Mouse (Mus musculus): ENCODE results near the gene 1700008O03Rik. TPM values are rescaled to one million over a fixed set of nuclear protein-coding genes. Genes with fewer than 3 reads are reported as not detected.

Gene 1700008O03Rik
- polyA plus RNA-seq, 1 experiment from 2014 or later, result 1.0 TPM

DNA sequence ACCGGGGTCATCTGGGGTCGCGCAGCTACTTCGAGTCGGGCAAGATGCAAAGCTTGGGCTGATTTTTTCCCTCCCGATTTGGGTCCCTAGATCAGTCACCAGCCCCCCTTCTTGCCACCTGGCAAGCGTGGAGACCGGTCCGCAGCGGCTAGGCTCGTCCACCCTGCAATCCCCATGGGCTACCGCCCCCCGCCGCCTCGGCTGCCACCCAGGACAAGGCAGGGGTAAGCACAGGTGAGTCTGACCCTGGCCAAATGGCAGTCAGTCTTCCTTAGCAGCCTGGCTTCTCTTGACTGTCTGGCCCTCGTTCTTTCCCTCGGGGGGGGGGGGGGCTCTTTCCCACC is 932 bp downstream of the 1700008O03Rik start:
- peak overlapping the region; percentile 87 for H3K4me2 ChIP-seq
- no peaks in the 10 kb centered on the region for H3K9me3 ChIP-seq (replicated peaks; ENCODE audit: control insufficient read depth, low read length)
- no peak overlapping the region for H3K27ac ChIP-seq (ENCODE audit: low read depth, low read length)
- 0 out of 2 replicates have a peak, but pooled peaks cover 5% of the 10 kb centered on the region for H3K4me1 ChIP-seq (ENCODE audit: control insufficient read depth, insufficient read depth, low read length)
- H3K9ac ChIP-seq (ENCODE audit: low read depth, low read length), result peak overlapping the region; percentile 65
- WGBS (ENCODE audit: insufficient replicate concordance), result 1% methylated on average over 16 of the region's 17 CpGs
- H3K36me3 ChIP-seq (ENCODE audit: control insufficient read depth, insufficient read depth, low read length), result no peaks in the 10 kb centered on the region
- H3K27me3 ChIP-seq (ENCODE audit: control insufficient read depth, insufficient read depth, low read length), result peaks cover 37% of the 10 kb centered on the region
- ATAC-seq (replicated peaks; ENCODE audit: insufficient number of reproducible peaks, low FRiP score, low TSS enrichment), result peak; percentile 68; the same call in 1 of the 2 replicates
- peak overlapping the region; percentile 48 for H3K4me3 ChIP-seq (ENCODE audit: low read depth, low read length)

- H3K27ac ChIP-seq (ENCODE audit: low read depth, low read length), result no peak within 1 kb of the TSS
- 0 out of 2 replicates have a peak, but pooled peaks have one; percentile 63 for ATAC-seq (replicated peaks; ENCODE audit: insufficient number of reproducible peaks, low FRiP score, low TSS enrichment)
- H3K9ac ChIP-seq (ENCODE audit: low read depth, low read length), result peak within 1 kb of the TSS; percentile 65
- no peaks in the 10 kb centered on the region for H3K36me3 ChIP-seq (ENCODE audit: control insufficient read depth, insufficient read depth, low read length)
- H3K4me2 ChIP-seq, result peak within 1 kb of the TSS; percentile 87
- 3% methylated on average over 30 of the region's 33 CpGs for WGBS (ENCODE audit: insufficient replicate concordance)
- H3K9me3 ChIP-seq (replicated peaks; ENCODE audit: control insufficient read depth, low read length), result no peaks in the 10 kb centered on the region
- 0 out of 2 replicates have a peak, but pooled peaks cover 5% of the 10 kb centered on the region for H3K4me1 ChIP-seq (ENCODE audit: control insufficient read depth, insufficient read depth, low read length)
- H3K4me3 ChIP-seq (ENCODE audit: low read depth, low read length), result peak within 1 kb of the TSS; percentile 48
- H3K27me3 ChIP-seq (ENCODE audit: control insufficient read depth, insufficient read depth, low read length), result peaks cover 35% of the 10 kb centered on the region
Measured at GRCm38 (mm10) chr7:44383980-44384715, 1.5 kb downstream of the 1700008O03Rik start, which contains the start of gene Syt3. Syt3 (plus strand) TSS chr7:44384102.

DNA sequence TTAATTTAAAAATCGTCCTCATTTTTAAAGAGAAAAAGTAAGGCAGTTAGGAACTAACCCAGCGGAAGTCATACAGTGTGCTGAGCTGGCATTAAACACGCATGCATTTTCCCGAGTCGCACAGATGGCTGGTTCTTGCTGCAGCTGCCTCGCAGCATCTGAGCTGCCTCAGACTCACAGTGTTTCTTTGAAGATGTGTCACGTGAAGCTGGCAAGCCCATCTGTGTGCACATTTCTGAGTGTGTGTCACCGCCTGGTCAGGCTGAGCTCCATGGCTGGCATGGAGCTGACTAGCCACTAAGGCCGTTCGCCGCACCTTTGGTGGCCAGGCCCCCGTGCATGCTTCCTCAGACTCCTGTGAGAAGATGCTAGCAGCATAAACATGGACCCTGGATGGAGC is 3.1 kb downstream of the 1700008O03Rik start:
- ATAC-seq (replicated peaks; ENCODE audit: insufficient number of reproducible peaks, low FRiP score, low TSS enrichment), result no peak
- no peak overlapping the region for H3K4me2 ChIP-seq
- H3K27ac ChIP-seq (ENCODE audit: low read depth, low read length), result no peak overlapping the region
- no peak overlapping the region for H3K9ac ChIP-seq (ENCODE audit: low read depth, low read length)
- no peak overlapping the region for H3K4me3 ChIP-seq (ENCODE audit: low read depth, low read length)
- H3K36me3 ChIP-seq (ENCODE audit: control insufficient read depth, insufficient read depth, low read length), result no peaks in the 10 kb centered on the region
- 0 out of 2 replicates have a peak, but pooled peaks cover 5% of the 10 kb centered on the region for H3K4me1 ChIP-seq (ENCODE audit: control insufficient read depth, insufficient read depth, low read length)
- no peaks in the 10 kb centered on the region for H3K9me3 ChIP-seq (replicated peaks; ENCODE audit: control insufficient read depth, low read length)
- 76% methylated on average over 12 of the region's 12 CpGs for WGBS (ENCODE audit: insufficient replicate concordance)
- peaks cover 35% of the 10 kb centered on the region for H3K27me3 ChIP-seq (ENCODE audit: control insufficient read depth, insufficient read depth, low read length)

DNA sequence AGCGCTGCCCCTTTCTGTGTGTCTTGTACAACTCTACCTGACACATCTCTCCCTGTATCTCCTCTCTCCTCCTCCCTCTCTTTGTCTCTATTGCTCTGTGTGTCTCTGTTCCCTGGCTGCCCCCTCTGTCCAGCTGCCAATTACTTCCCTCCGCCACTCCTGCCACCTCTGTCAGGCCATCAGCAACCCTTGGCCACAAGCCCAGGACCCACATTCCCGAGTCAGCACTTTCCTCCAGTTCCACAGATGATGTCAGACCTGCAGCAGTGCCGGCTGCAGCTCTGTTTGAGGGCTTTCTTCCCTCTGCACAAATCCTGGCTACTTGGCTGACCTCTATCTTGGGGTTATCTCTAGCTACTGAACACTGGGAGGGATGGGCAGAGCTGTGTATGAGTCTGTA is 7.3 kb downstream of the 1700008O03Rik start:
- no peak overlapping the region for H3K27ac ChIP-seq (ENCODE audit: low read depth, low read length)
- 30% methylated on average over 4 of the region's 4 CpGs for WGBS (ENCODE audit: insufficient replicate concordance)
- ATAC-seq (replicated peaks; ENCODE audit: insufficient number of reproducible peaks, low FRiP score, low TSS enrichment), result no peak; the same call in 1 of the 2 replicates

GRCm38 (mm10) chr7:44375793-44376192 is 9.8 kb downstream of the 1700008O03Rik start:
- H3K4me1 ChIP-seq (ENCODE audit: control insufficient read depth, insufficient read depth, low read length), result peaks cover 7% of the 10 kb centered on the region; the same call in 1 of the 2 replicates
- H3K9ac ChIP-seq (ENCODE audit: low read depth, low read length), result no peak overlapping the region
- no peaks in the 10 kb centered on the region for H3K36me3 ChIP-seq (ENCODE audit: control insufficient read depth, insufficient read depth, low read length)
- WGBS (ENCODE audit: insufficient replicate concordance), result 57% methylated on average over 3 of the region's 3 CpGs
- no peaks in the 10 kb centered on the region for H3K9me3 ChIP-seq (replicated peaks; ENCODE audit: control insufficient read depth, low read length)
- no peak overlapping the region for H3K4me3 ChIP-seq (ENCODE audit: low read depth, low read length)
- H3K4me2 ChIP-seq, result no peak overlapping the region
- H3K27me3 ChIP-seq (ENCODE audit: control insufficient read depth, insufficient read depth, low read length), result no peaks in the 10 kb centered on the region
- no peak overlapping the region for H3K27ac ChIP-seq (ENCODE audit: low read depth, low read length)
- ATAC-seq (replicated peaks; ENCODE audit: insufficient number of reproducible peaks, low FRiP score, low TSS enrichment), result no peak

More for the DNA sequence above, 7.3 kb downstream of the 1700008O03Rik start:
- Histone ChIP-seq H3K4me2 (no peak overlapping the region), H3K9ac (ENCODE audit: low read depth, low read length) (no peak overlapping the region), H3K27me3 (ENCODE audit: control insufficient read depth, insufficient read depth, low read length) (peaks cover 8% of the 10 kb centered on the region), H3K36me3 (ENCODE audit: control insufficient read depth, insufficient read depth, low read length) (no peaks in the 10 kb centered on the region), H3K4me3 (ENCODE audit: low read depth, low read length) (no peak overlapping the region), H3K4me1 (ENCODE audit: control insufficient read depth, insufficient read depth, low read length) (peaks cover 7% of the 10 kb centered on the region; the same call in 1 of the 2 replicates), H3K9me3 (replicated peaks; ENCODE audit: control insufficient read depth, low read length) (no peaks in the 10 kb centered on the region)

DNA sequence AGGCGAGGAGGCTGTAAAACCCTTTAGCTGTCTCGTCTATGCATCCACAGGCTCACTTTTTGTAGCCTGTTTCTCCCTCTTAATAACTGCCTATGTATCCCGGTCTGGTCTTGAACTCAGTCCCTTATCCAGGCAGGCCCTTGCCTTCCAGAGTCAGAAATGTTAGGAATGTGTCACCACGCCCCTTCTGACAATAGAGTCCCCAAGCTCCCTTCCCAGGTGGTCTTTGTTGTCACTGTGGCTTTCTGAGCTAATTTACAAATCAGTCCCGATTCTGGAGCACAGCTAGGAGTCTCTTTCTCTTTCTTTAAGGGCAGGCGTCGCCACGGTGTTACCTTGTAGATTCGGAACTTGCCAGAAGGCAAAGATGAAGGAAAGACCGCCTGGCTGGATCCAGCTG is 10.4 kb downstream of the 1700008O03Rik start:
- no peak overlapping the region for H3K27ac ChIP-seq (ENCODE audit: low read depth, low read length)
- H3K4me1 ChIP-seq (ENCODE audit: control insufficient read depth, insufficient read depth, low read length), result peaks cover 7% of the 10 kb centered on the region; the same call in 1 of the 2 replicates
- 10% methylated on average over 10 of the region's 10 CpGs for WGBS (ENCODE audit: insufficient replicate concordance)
- H3K4me2 ChIP-seq, result peak overlapping the region; percentile 76
- ATAC-seq (replicated peaks; ENCODE audit: insufficient number of reproducible peaks, low FRiP score, low TSS enrichment), result no peak
- H3K36me3 ChIP-seq (ENCODE audit: control insufficient read depth, insufficient read depth, low read length), result no peaks in the 10 kb centered on the region
- peak overlapping the region; percentile 55; the same call in 1 of the 2 replicates for H3K4me3 ChIP-seq (ENCODE audit: low read depth, low read length)
- no peak overlapping the region for H3K9ac ChIP-seq (ENCODE audit: low read depth, low read length)
- no peaks in the 10 kb centered on the region for H3K9me3 ChIP-seq (replicated peaks; ENCODE audit: control insufficient read depth, low read length)
- H3K27me3 ChIP-seq (ENCODE audit: control insufficient read depth, insufficient read depth, low read length), result no peaks in the 10 kb centered on the region

DNA sequence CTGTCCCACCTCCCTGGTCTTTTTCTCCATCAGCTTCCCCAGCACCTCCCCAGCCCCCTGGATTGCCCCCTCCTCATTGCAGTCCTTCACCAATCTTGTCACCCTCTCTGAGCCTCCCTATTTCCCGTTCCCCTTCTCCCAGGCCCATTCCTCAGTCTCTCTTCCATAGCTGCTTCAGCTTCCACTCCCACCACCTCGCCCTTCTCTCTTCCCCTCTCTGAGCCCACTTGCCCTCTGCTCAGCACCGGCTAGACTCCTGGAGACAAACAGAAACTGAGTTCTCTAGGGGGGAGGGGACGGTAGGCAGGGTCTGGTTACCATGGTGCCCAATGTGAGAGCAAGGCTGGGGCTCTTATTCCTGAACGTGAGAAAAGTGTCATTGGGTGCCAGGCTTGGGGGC is 10.9 kb downstream of the 1700008O03Rik start:
- no peaks in the 10 kb centered on the region for H3K27me3 ChIP-seq (ENCODE audit: control insufficient read depth, insufficient read depth, low read length)
- H3K36me3 ChIP-seq (ENCODE audit: control insufficient read depth, insufficient read depth, low read length), result no peaks in the 10 kb centered on the region
- H3K27ac ChIP-seq (ENCODE audit: low read depth, low read length), result no peak overlapping the region
- H3K4me2 ChIP-seq, result peak overlapping the region; percentile 76
- no peak for ATAC-seq (replicated peaks; ENCODE audit: insufficient number of reproducible peaks, low FRiP score, low TSS enrichment)
- H3K4me3 ChIP-seq (ENCODE audit: low read depth, low read length), result peak overlapping the region; percentile 55
- 6% methylated on average over 5 of the region's 5 CpGs for WGBS (ENCODE audit: insufficient replicate concordance)
- peaks cover 7% of the 10 kb centered on the region; the same call in 1 of the 2 replicates for H3K4me1 ChIP-seq (ENCODE audit: control insufficient read depth, insufficient read depth, low read length)
- peak overlapping the region; percentile 73 for H3K9ac ChIP-seq (ENCODE audit: low read depth, low read length)
- H3K9me3 ChIP-seq (replicated peaks; ENCODE audit: control insufficient read depth, low read length), result no peaks in the 10 kb centered on the region

- H3K4me1 ChIP-seq (ENCODE audit: control insufficient read depth, insufficient read depth, low read length), result peaks cover 7% of the 10 kb centered on the region; the same call in 1 of the 2 replicates
- peak overlapping the region; percentile 73 for H3K9ac ChIP-seq (ENCODE audit: low read depth, low read length)
- H3K36me3 ChIP-seq (ENCODE audit: control insufficient read depth, insufficient read depth, low read length), result no peaks in the 10 kb centered on the region
- no peaks in the 10 kb centered on the region for H3K27me3 ChIP-seq (ENCODE audit: control insufficient read depth, insufficient read depth, low read length)
- no peaks in the 10 kb centered on the region for H3K9me3 ChIP-seq (replicated peaks; ENCODE audit: control insufficient read depth, low read length)
- peak overlapping the region; percentile 46; the same call in 1 of the 2 replicates for H3K27ac ChIP-seq (ENCODE audit: low read depth, low read length)
- 1% methylated on average over 19 of the region's 19 CpGs for WGBS (ENCODE audit: insufficient replicate concordance)
- peak overlapping the region; percentile 55 for H3K4me3 ChIP-seq (ENCODE audit: low read depth, low read length)
- peak; percentile 85 for ATAC-seq (replicated peaks; ENCODE audit: insufficient number of reproducible peaks, low FRiP score, low TSS enrichment)
- H3K4me2 ChIP-seq, result peak overlapping the region; percentile 76
Measured at GRCm38 (mm10) chr7:44373889-44374652, 11.5 kb downstream of the 1700008O03Rik start.
